Mouse (Mus musculus) brain, adult 2 months (tissue): ENCODE results near the gene S100a5.

Experiments
- DNase-seq: peaks from one replicate; pipeline ENCODE4 v3.0.0; 2011; ENCODE audit warnings: low read depth, low spot score

The S100a5 gene

DNA sequence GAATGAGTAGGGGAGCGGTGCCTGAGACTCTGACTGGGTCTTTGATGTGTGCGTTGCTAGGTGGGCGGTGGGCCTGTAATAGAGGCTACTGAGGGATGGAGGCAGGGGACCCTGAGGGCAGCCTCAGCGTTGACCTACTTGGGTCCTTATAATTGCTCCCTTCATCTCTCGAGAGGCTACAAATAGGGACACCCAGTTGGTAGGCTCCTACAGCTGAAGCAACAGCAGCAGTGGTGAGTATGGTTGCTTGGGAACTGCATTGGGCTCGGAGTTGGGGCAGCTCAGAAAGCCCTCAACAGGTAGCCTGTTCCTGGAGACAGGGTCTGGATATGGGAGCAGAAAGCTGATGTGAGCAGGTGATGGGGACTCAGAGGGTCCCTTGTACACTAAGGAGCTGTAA, 8.3 kb upstream of the S100a5 start:
- no peak for DNase-seq

DNA sequence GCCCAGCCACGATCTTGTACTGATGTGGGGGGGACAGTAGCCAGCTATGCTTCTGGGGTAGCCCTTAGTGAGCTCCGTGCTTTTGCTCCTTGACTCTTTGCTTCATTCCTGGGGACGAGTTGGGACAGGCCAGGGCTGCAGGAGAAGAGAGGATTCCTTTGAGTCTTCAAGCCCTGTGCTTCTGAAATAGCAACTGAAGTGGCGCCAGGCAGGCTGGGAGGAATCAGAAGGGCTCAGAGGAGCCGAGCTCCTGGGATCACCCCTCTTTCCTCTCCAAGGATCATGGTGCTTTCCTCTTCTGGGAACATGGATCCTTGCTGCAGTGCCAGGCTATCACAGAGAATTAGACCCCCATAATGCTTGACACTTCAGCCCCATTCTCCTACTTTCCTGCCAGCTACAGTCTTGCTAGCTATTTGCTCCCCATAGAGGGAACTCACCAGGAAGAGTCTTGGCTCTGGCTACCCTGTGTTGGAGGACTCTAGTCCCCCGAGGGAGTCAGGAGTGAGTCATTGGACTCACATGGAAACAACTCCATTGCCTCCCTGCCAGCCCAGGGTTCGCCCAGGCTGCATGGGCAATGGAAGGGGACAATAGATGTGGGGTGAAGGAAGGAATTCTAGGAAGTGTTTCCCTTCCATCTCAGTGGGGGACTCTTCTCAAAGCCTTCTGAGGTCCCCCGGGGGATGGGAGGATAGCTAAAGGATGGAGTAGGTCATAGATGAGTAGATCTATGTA, 7.7 kb upstream of the S100a5 start:
- peak; percentile 51 for DNase-seq

DNA sequence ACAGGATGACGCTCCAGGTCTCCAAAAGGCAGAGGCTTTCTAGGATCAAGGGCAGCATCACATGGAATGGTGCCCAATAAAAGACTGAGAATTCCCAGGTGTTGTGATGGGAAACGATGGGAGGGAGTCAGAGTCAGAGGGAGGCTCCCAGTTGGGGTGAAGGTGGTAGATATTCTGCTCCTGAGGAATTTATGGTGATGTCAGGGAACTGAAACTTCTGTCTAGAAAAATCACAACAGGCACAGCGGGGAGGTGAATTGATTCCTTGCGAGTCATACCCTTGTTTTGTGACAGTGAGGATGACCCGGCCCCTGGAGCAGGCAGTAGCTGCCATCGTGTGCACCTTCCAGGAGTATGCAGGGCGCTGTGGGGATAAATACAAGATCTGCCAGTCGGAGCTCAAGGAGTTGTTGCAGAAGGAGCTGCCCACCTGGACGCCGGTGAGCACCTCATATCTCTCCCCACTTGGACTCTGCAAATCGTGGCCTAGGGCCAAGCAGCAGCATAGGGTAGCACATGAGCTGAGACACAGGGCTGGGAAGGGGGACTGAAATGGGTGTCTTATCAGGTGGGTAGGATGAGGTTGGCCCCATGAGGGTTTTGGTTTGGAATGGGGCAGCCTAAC, 6.7 kb upstream of the S100a5 start, which contains the start of gene Gm42674:
TSS of gene Gm42674 (plus strand) at position 419 of the 625 bp plus-strand sequence.
- DNase-seq: no peak

DNA sequence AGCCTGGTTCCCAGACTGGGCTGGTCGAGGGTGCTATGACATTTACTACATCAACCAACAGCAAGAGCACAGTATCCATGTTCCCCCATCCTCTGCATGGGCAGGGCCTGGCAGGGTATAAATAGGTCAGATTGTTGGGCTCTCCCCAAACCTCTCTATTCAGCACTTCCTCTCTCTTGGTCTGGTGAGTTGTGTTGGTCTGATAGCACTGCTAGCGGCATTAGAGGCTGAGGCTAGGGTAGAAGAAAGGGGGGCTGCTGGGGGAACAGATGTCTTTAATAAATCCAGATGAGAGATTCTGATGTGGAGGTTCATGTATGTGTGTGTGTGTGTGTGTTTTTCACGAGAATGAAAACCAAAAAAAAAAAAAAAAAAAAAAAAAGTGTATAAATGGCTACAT, 4.7 kb upstream of the S100a5 start, which contains the start of gene S100a4:
TSS of gene S100a4 (plus strand) at position 149 of the 400 bp plus-strand sequence.
- no peak for DNase-seq

DNA sequence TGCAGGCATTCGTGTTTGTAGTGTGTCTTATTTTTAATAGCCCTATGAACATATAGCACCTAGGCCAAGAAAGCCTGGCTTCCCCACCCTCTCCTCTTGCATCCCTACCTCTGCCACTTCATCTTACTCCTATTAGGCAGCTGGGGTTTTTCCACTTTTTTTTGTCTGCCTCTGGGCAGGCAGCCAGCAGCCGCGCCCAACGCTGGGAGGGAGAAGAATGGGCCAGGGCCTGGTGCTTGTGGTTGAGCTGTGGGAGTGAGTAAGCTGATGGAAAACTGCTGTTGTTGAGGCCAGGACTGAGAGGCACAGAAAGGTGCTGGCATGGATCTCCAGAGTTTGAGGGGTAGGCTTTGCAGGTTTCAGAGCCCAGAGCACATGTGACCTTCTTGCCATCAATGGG, 3.9 kb upstream of the S100a5 start:
- peak; percentile 66 for DNase-seq

DNA sequence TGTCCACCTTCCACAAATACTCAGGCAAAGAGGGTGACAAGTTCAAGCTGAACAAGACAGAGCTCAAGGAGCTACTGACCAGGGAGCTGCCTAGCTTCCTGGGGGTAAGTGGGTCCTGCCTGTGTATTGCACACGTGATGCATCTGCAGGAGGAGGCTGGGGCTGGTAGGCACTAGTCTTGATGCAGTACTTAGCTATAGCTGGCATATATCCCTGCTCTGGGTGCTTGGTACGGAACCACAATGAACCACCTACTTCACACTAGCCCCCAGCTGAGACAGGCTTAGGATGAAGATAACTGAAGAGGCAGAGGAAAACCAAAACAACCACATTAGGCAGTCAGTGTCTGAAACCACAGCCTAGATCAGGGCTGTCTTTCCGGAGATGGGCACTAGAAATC, 3.3 kb upstream of the S100a5 start:
- DNase-seq: no peak

DNA sequence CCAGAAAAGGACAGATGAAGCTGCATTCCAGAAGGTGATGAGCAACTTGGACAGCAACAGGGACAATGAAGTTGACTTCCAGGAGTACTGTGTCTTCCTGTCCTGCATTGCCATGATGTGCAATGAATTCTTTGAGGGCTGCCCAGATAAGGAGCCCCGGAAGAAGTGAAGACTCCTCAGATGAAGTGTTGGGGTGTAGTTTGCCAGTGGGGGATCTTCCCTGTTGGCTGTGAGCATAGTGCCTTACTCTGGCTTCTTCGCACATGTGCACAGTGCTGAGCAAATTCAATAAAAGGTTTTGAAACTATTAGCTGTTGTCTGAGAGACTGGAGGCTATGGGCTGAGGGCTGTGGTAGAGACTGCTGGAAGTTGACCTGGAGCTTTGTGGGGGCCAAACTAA, 2.6 kb upstream of the S100a5 start:
- DNase-seq: no peak

DNA sequence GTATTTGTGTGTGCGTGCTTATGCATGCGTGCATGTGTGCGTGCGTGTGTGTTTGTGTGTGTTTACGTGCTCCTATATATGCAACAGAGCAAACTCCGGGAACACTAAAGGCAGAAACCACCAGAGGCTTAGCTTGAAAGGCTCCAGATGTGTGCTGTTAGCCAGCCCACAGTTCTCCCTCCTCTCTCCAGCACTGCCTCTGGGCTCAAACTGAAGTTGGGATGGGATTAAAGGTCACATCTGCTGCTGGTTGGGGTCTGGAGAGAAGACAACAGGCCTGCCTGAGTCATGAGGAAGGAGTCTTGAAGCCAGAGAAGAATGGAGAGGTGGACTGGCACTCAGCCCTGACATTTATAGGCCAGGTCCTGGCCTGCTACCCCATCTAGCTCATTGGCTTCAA, 2.1 kb upstream of the S100a5 start:
- no peak for DNase-seq

DNA sequence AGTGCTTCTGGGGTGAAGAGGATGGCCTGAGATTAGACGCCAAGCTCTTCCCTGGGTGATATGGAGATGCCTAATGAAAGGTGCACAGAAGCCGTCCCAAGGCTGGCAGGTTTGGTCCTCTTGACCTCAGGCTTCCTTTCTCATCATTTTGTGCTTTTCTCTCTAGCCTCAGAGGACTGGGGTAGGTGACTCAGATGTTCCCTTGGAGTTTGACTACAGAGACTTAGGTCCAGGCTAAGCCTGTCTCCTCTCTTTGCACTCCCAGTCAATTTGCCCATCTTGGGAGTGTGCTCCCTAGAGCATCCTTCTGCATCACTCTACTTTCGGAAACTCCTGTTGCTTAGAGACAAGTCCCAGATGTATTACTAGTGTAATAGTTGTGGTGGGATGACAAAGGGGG, 962 bp upstream of the S100a5 start:
- no peak for DNase-seq

DNA sequence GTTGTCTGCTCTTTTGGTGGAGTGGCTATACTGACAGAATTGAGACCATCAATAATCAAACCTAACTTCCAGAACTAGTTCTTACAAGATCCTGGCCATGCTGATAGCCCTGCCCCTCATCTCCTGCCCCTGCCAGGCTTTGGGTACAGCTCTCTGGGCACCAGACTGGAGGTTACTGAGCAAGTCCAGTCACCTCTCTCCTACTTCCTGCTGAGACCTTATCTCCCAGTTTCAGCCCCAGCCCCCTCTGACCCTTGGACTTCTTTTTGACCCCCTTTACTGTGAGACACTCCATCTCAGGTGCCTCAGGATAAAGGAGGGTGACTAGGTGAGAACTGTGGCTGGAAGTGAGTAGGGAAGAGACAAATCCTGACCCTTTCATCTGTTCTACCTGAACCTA, 779 bp downstream of the S100a5 start:
- no peak for DNase-seq

DNA sequence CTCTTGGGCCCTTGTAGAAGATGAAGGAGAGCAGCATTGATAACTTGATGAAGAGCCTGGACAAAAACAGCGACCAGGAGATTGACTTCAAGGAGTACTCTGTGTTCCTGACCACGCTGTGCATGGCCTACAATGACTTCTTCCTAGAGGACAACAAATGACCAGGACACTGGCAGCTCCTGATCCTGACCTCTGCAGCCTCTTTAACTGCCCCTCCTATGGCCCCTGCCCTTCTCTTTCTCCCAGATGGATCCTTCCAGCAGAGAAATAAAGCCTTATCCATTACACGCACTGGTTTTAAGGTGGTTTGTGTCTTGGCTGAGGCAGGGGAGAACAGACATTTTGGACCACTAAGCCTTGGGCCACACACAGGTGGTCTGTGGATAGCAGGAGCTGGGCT, 3.2 kb downstream of the S100a5 start:
- DNase-seq: no peak

DNA sequence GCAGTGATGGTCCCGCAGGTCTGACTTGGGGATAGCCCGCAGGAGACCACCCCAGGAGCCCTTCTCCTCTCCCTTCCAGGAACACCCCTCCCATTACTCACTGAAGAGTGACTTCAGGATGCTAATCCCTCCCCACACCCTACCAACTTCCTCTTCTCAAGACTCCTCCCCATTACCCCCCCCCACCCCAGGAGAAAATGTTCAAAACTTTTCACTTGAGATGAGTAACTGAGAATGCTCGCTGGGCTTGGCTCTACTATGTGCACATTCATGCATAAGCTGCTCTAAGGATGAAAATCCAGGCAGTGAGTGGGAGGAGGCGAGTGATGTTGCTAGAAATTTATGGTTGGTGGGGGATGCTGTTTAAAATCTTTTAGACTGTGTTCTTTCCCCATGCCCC, 3.7 kb downstream of the S100a5 start:
- peak; percentile 36 for DNase-seq

DNA sequence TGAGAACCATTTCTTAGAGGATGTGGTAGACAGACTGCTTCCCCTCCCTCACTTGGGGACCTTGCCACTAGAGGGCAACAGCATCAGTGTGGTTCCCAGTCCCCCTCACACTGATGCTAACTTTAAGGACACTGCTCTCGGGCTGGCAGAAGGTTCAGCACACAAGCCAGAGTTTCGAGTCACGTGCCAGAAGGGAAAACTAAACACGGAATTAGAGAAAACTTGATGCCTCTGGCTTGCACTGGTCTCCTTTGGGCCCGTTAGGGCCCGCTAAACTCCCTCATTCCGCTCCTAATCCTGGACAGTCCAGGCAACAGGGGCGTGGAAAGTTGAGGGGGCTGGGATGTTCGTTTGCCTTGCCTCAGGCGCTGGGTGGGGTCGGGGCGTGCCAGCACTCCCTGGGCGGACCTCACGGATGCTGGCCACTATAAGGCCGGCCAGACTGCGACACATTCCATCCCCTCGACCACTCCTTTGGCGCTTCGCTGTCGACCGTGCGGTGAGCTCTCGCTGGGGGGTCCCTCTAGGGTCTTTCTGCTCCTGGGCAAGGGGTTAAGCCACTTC, 4.5 kb downstream of the S100a5 start, which contains the start of gene S100a6:
TSS of gene S100a6 (plus strand) at position 155 of the 564 bp plus-strand sequence.
- DNase-seq: peak; percentile 66

DNA sequence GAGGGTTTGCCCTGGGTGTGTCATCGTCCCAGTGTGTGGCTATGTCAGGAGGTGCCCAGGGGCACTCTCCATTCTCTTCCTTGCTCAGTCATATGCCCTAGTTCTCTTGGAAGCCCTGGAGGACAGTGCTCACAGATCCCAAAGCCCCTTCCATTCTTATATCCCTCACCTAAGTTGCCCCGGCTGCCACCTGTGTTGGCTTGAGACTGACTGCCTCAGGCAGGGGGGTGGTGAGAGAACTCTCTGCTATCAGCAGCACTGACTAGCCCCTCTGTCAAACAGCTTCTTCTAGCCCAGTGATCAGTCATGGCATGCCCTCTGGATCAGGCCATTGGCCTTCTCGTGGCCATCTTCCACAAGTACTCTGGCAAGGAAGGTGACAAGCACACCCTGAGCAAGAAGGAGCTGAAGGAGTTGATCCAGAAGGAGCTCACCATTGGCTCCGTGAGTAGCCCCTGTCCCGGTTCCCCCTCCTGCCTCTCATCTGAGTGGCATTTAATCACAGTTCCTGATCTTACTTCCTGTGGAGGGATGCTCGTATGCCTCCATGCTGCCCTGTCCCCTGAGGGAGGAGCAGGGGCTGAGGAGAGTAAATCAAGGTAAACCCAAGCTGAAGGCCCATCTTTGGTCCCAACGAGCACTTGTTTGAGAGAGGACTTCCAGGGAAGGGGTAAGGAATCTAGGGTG, 5.3 kb downstream of the S100a5 start:
- no peak for DNase-seq

DNA sequence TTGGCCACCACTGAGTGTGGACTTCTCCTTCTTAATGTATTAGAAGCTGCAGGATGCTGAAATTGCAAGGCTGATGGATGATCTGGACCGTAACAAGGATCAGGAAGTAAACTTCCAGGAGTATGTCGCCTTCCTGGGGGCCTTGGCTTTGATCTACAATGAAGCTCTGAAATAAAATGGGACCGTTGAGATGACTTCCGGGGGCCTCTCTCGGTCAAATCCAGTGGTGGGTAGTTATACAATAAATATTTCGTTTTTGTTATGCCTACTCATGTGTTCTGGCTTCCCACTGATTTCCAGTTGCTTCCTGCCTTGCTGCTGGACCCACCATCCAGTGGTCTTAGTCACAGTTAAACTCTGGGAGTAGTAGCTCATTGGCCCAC, 5.8 kb downstream of the S100a5 start:
- DNase-seq: no peak

DNA sequence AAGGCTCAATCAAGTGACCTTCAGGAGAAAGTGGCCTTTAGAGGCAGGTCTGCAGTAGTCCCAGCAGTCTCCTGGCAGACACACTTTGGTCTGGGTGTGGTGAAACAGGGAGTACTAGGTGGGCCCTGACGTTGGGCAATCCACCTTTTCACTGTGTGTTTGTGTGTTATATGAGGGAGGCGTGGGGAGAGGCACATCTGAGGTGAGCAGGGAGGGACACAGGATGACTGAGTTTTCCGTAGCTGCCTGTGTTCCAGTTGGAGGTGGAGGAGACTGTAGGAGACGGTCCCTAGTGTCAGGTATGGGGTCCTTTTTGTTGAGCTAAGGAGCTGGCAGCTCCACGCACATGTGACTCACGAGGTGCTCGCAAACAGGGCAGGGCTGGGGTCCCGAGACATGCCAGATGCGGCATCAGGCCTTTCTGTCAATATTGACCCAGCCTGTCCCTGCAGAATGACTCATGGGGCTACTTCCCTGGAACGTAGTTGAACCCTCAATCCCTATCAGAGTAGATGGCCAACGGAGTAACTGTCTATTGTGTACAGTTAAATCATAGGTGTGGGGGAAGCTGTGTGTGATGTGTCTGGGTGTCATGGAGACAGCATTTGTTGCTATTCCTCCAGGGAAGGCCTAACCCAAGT, 6.4 kb downstream of the S100a5 start:
- no peak for DNase-seq

DNA sequence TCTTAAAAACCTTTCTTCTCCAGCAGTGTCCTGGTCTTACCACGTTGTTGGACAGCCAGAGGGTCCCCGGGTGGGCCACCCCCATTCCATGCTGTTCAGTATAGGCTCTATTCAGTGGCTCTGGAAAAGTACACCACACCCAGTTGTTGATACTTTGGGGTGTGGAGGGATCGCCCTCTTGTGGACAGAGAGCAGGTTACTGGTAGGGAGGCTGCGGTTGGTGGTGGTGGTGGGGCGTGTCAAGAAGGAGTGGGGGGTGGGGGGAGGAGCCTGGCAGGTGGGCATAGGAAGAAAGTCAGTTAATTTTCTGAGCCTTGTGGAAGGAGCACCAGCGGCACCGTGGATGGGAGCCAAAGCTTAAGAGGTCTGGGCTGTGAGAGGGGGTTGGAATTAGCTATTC, 7.1 kb downstream of the S100a5 start:
- peak; percentile 87 for DNase-seq

DNA sequence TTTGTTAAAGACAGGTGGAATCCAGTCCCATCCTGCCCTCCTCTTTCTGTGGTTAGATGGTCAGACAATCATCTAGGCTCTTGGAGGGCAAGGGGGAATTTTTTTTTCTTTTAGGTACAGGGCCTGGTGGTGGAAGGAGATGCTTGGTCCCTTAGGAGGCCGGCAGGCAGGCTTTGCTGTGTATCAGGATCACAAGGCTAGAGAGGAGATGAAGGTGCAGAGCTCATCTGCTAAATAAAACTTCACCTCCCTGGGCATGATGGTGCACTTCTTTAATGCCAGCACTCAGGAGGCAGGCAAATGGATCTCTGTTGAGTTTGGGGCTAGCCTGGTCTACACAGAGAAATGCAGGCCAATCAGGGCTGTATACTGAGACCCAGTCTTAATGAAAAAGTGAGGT, 7.6 kb downstream of the S100a5 start:
- DNase-seq: no peak

DNA sequence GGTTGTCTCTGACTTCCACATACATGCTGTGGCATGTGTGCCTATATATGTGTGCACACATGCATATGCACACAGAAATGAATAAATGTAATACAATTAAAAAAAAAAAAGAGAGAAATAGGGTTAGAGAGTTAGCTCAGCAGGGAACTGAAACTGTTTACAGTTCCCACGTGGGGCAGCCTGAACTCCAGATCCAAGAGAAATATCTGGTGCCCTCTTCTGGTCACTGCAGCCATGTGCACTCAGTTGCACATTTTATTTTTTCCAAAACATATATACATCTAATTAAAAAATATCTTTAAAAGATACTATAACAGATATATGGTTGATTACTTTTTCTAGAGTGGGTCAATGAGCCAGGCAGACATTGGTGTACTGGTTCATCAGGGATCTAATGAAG, 9.3 kb downstream of the S100a5 start:
- no peak for DNase-seq

DNA sequence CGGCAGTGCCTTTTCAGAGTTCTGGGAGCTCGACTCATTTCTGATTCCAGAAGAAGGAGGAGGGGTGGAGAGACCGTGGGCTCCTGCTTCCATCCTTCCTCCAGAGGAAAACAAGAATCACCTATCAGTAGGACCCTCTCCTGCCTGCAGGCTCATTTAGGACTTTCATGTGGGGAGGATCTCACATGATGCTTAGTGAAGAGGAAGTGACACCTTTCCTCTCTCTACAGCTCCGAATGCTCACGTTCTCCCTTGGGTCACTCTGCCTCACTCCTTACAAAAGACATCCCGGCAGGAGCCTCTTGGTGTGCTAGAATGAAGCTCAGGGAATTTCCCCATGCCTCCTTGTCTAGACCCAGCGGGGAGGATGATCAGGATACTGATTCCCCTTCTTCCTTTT, 13.2 kb downstream of the S100a5 start:
- DNase-seq: no peak

DNA sequence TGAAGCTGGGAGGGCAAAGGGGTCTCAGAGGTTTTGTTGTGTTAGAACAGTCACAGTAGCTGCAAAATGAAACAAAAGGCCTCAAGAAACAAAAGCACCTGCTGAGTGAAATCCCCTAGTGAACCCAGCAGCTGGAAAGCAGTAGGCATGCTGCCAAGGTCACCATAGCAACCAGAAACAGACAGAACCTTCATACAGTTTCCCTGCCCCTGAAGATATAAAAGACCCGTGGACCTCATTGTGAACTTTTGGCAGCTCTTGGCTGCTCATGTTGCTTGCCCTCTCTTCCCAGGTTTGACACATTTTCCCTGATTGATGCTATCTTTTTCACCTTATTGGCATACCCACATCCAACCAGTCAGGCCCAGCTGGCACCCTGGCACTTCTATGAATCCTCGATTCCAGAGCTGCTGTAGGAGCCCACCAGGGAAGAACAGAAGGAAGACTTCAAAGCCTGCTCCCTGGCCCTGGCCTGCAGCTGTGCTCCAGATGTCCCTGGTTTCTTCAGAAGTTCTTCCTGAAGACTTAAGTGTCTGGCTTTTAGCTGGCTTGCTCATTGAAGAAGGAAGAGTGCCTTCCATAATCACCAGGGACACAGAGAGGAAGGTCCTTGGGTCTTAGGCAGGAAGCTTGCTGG, 15.2 kb downstream of the S100a5 start:
- DNase-seq: peak; percentile 74
